Mouse (Mus musculus) MEL (cell line): Measurements from ENCODE around the gene Cwc22. TPM values are rescaled to one million over a fixed set of nuclear protein-coding genes. Genes with fewer than 3 reads are reported as not detected.

Experiments
- DNase-seq: peaks from one replicate; pipeline ENCODE4 v3.0.0; 2011; ENCODE audit warnings: low read depth, low spot score
- H3K27ac ChIP-seq: 2 replicates; pipeline ENCODE4 v1.5.1; 2012; ENCODE audit warnings: low read depth, mild to moderate bottlenecking, control low read depth, low read length, moderate library complexity; ENCODE audit not compliant: control insufficient read depth
- H3K27me3 ChIP-seq, 2 experiments: fragments of 150-350 bp in 1 of 2; sonication (generic) in 1 of 2; 2 replicates each; pipeline ENCODE4 v1.6.1; 2012; ENCODE audit warnings: low read length in 2 of 2, mild to moderate bottlenecking in 2 of 2, improper control_type of control experiment in 1 of 2, moderate library complexity in 1 of 2; ENCODE audit not compliant: insufficient read depth in 2 of 2, control insufficient read depth in 1 of 2
- H3K36me3 ChIP-seq, 2 experiments: 2 replicates each; pipeline ENCODE4 v1.6.1; 2012 to 2014; ENCODE audit warnings: low read length in 2 of 2, improper control_type of control experiment in 1 of 2, inconsistent platforms in 1 of 2, mild to moderate bottlenecking in 1 of 2; ENCODE audit not compliant: insufficient read depth in 2 of 2, control insufficient read depth in 1 of 2
- H3K4me1 ChIP-seq, 2 experiments: fragments of 150-350 bp in 1 of 2; sonication (generic) in 1 of 2; 2 replicates each; pipeline ENCODE4 v1.6.1; 2012; ENCODE audit warnings: low read length in 2 of 2, improper control_type of control experiment in 1 of 2, mild to moderate bottlenecking in 1 of 2; ENCODE audit not compliant: insufficient read depth in 2 of 2, control insufficient read depth in 1 of 2
- H3K4me3 ChIP-seq, 2 experiments: fragments of 150-350 bp in 1 of 2; sonication (generic) in 1 of 2; 2 replicates each; pipeline ENCODE4 v1.5.1; 2012; ENCODE audit warnings: low read depth in 2 of 2, low read length in 2 of 2, mild to moderate bottlenecking in 2 of 2, moderate library complexity in 2 of 2, control low read depth in 1 of 2, improper control_type of control experiment in 1 of 2; ENCODE audit not compliant: control insufficient read depth in 1 of 2, insufficient read depth in 1 of 2
- H3K79me2 ChIP-seq: 2 replicates; pipeline ENCODE4 v1.6.1; 2012; ENCODE audit warnings: mild to moderate bottlenecking, low read length, moderate library complexity; ENCODE audit not compliant: control insufficient read depth, poor library complexity, insufficient read depth
- H3K9ac ChIP-seq: 2 replicates; pipeline ENCODE4 v1.6.1; 2012; ENCODE audit warnings: low read depth, mild to moderate bottlenecking, control low read depth, low read length, moderate library complexity; ENCODE audit not compliant: control insufficient read depth, poor library complexity, severe bottlenecking
- H3K9me3 ChIP-seq: fragments of 150-350 bp; sonication (generic); replicated peaks from 2 replicates; pipeline ENCODE4 v1.6.1; 2012; ENCODE audit warnings: mild to moderate bottlenecking, low read length, improper control_type of control experiment, moderate library complexity; ENCODE audit not compliant: insufficient read depth
- CHD1 ChIP-seq: IDR thresholded peaks from 2 replicates; pipeline ENCODE4 v1.6.1; 2012; ENCODE audit warnings: low read depth, mild to moderate bottlenecking, inconsistent platforms, low read length, improper control_type of control experiment
- CTCF ChIP-seq, 3 experiments: IDR thresholded peaks in 2 of 3; conservative IDR thresholded peaks in 1 of 3; 2 replicates each; pipeline ENCODE4 v1.5.1; 2011 to 2012; ENCODE audit warnings: low read length in 3 of 3, low read depth in 2 of 3, mild to moderate bottlenecking in 2 of 3, improper control_type of control experiment in 1 of 3, inconsistent platforms in 1 of 3, mixed read lengths in 1 of 3, moderate library complexity in 1 of 3; ENCODE audit not compliant: control insufficient read depth in 1 of 3, insufficient read depth in 1 of 3, poor library complexity in 1 of 3, severe bottlenecking in 1 of 3
- E2F4 ChIP-seq: IDR thresholded peaks from 2 replicates; pipeline ENCODE4 v1.6.1; 2011; ENCODE audit warnings: low read depth, low read length, improper control_type of control experiment, borderline replicate concordance
- ETS1 ChIP-seq: IDR thresholded peaks from 2 replicates; pipeline ENCODE4 v1.6.1; 2012; ENCODE audit warnings: low read depth, mild to moderate bottlenecking, inconsistent platforms, low read length, improper control_type of control experiment, moderate library complexity
- KAT2A ChIP-seq: conservative IDR thresholded peaks from 2 replicates; pipeline ENCODE4 v1.6.1; 2012; ENCODE audit warnings: low read depth, low read length, improper control_type of control experiment, inconsistent platforms
- MAX ChIP-seq: IDR thresholded peaks from 2 replicates; pipeline ENCODE4 v1.6.1; 2011; ENCODE audit warnings: low read length, improper control_type of control experiment
- MAZ ChIP-seq: IDR thresholded peaks from 2 replicates; pipeline ENCODE4 v1.6.1; 2012; ENCODE audit warnings: low read depth, mild to moderate bottlenecking, inconsistent platforms, low read length, improper control_type of control experiment
- MXI1 ChIP-seq: IDR thresholded peaks from 2 replicates; pipeline ENCODE4 v1.6.1; 2011; ENCODE audit warnings: mild to moderate bottlenecking, low read depth, low read length, improper control_type of control experiment
- NELFE ChIP-seq: IDR thresholded peaks from 2 replicates; pipeline ENCODE4 v1.6.1; 2011; ENCODE audit warnings: low read depth, low read length, improper control_type of control experiment
- POLR2A ChIP-seq, 2 experiments: IDR thresholded peaks; 2 replicates each; pipeline ENCODE4 v1.6.1; 2011 to 2012; ENCODE audit warnings: low read length in 2 of 2, mild to moderate bottlenecking in 2 of 2, control low read depth in 1 of 2, improper control_type of control experiment in 1 of 2, low read depth in 1 of 2, moderate library complexity in 1 of 2; ENCODE audit not compliant: control insufficient read depth in 1 of 2, insufficient read depth in 1 of 2, poor library complexity in 1 of 2
- POLR2AphosphoS5 ChIP-seq: IDR thresholded peaks from 2 replicates; pipeline ENCODE4 v1.6.1; 2012; ENCODE audit warnings: low read depth, borderline replicate concordance, mild to moderate bottlenecking, inconsistent platforms, low read length, moderate library complexity, mixed read lengths
- RAD21 ChIP-seq: IDR thresholded peaks from 2 replicates; pipeline ENCODE4 v1.6.1; 2011; ENCODE audit warnings: mild to moderate bottlenecking, low read depth, low read length, improper control_type of control experiment
- RCOR1 ChIP-seq: IDR thresholded peaks from 2 replicates; pipeline ENCODE4 v1.6.1; 2012; ENCODE audit warnings: low read depth, mild to moderate bottlenecking, inconsistent platforms, low read length, improper control_type of control experiment
- SIN3A ChIP-seq: IDR thresholded peaks from 2 replicates; pipeline ENCODE4 v1.6.1; 2012; ENCODE audit warnings: low read length, improper control_type of control experiment, inconsistent platforms
- SMC3 ChIP-seq: IDR thresholded peaks from 2 replicates; pipeline ENCODE4 v1.6.1; 2011; ENCODE audit warnings: low read depth, low read length, improper control_type of control experiment
- TBP ChIP-seq: IDR thresholded peaks from 2 replicates; pipeline ENCODE4 v1.8.0; 2011; ENCODE audit warnings: low read depth, low read length, improper control_type of control experiment
- TCF12 ChIP-seq: IDR thresholded peaks from 2 replicates; pipeline ENCODE4 v1.6.1; 2014; ENCODE audit warnings: low read depth, mild to moderate bottlenecking, inconsistent platforms, low read length, improper control_type of control experiment, moderate library complexity
- UBTF ChIP-seq: IDR thresholded peaks from 2 replicates; pipeline ENCODE4 v1.6.1; 2012; ENCODE audit warnings: low read depth, mild to moderate bottlenecking, inconsistent platforms, low read length, improper control_type of control experiment, moderate library complexity, borderline replicate concordance; ENCODE audit not compliant: insufficient read depth
- ZC3H11A ChIP-seq: IDR thresholded peaks from 2 replicates; pipeline ENCODE4 v1.6.1; 2012; ENCODE audit warnings: low read depth, mild to moderate bottlenecking, inconsistent platforms, low read length, improper control_type of control experiment
- ZMIZ1 ChIP-seq: IDR thresholded peaks from 2 replicates; pipeline ENCODE4 v1.6.1; 2012; ENCODE audit warnings: low read depth, mild to moderate bottlenecking, inconsistent platforms, low read length, improper control_type of control experiment, moderate library complexity
- ZNF384 ChIP-seq: IDR thresholded peaks from 2 replicates; pipeline ENCODE4 v1.6.1; 2012; ENCODE audit warnings: low read depth, mild to moderate bottlenecking, inconsistent platforms, low read length, improper control_type of control experiment
- polyA plus RNA-seq, 2 experiments: library from polyadenylated mRNA; stranded (reverse) in 1 of 2; unstranded in 1 of 2; fragments of >175 nt in 1 of 2; fragments of >200 nt in 1 of 2; gene quantifications; 2 replicates each; pipeline versions ENCODE4 v1.2.1 to v1.2.4; 2012; ENCODE audit warnings: low replicate concordance in 2 of 2, low read depth in 1 of 2; ENCODE audit not compliant: insufficient read length in 2 of 2, insufficient read depth in 1 of 2, missing spikeins in 1 of 2
- total RNA-seq: library from RNA; depleted of rRNA; stranded (reverse); fragments of 300-350 nt; gene quantifications from 2 replicates; pipeline ENCODE4 v1.2.3, GENCODE M21; 2012

Cwc22 gene
- total and polyA plus RNA-seq, 3 experiments: 54.0 to 72.7 TPM; not detected in 1

- Histone ChIP-seq H3K4me1 (no peaks in the 10 kb centered on the region), H3K27ac (no peak overlapping the region), H3K9ac (no peak overlapping the region), H3K4me3 (no peak overlapping the region), H3K9me3 (no peaks in the 10 kb centered on the region), H3K27me3 (no peaks in the 10 kb centered on the region), H3K36me3 (no peaks in the 10 kb centered on the region), H3K79me2 (no peaks in the 10 kb centered on the region)
- no peak for DNase-seq
- TF ChIP-seq MAZ (no peak), ZNF384 (no peak), TBP (no peak), ETS1 (no peak)
Observed at GRCm38 (mm10) chr2:77889401-77889800, 56.8 kb downstream of the Cwc22 start.

DNA sequence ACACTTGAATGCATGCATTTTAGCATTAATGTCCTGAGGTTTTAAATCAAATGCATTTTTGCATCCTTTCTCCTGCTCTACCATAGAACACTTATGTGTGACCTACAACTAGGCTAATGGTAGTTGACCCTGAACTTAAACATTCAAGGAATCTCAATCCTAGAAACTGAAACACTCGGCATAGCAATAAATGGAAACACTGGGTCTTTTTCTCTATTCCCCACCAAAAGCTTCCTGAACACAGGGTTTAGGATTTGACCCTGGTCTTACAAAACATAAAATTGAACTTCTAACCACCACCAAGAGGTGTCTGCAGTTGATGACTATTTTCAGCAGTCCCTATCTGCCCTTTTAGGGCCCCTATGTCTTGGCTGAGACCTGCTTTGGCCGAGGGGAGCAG is 57.3 kb downstream of the Cwc22 start:
- Histone ChIP-seq H3K79me2 (no peaks in the 10 kb centered on the region), H3K27ac (no peak overlapping the region), H3K9me3 (no peaks in the 10 kb centered on the region), H3K9ac (no peak overlapping the region), H3K36me3 (no peaks in the 10 kb centered on the region), H3K4me1 (no peaks in the 10 kb centered on the region), H3K4me3 (no peak overlapping the region), H3K27me3 (no peaks in the 10 kb centered on the region)
- no peak for DNase-seq
- TF ChIP-seq RAD21: no peak
- no peak for TF ChIP-seq POLR2AphosphoS5
- no peak for TF ChIP-seq MAZ
- TF ChIP-seq RCOR1: no peak
- TF ChIP-seq ZC3H11A: no peak
- no peak for TF ChIP-seq SMC3
- TF ChIP-seq E2F4: no peak
- no peak for TF ChIP-seq SIN3A
- TF ChIP-seq POLR2A (IDR thresholded peaks at IDR 0.05; ENCODE audit: control insufficient read depth in 1 of 2, insufficient read depth in 1 of 2, low read depth in 1 of 2, low read length in 2 of 2, poor library complexity in 1 of 2): no peak

- TF ChIP-seq ZC3H11A (no peak), UBTF (no peak), CHD1 (no peak), TCF12 (no peak), ZMIZ1 (no peak), POLR2A (IDR thresholded peaks at IDR 0.05; ENCODE audit: control insufficient read depth in 1 of 2, insufficient read depth in 1 of 2, low read depth in 1 of 2, low read length in 2 of 2, poor library complexity in 1 of 2) (no peak), KAT2A (no peak), MXI1 (no peak), MAX (no peak), MAZ (no peak), SMC3 (no peak), CTCF (IDR thresholded peaks at IDR 0.05 in 2 of 3, conservative IDR thresholded peaks at IDR 0.05 in 1 of 3; ENCODE audit: control insufficient read depth in 1 of 3, insufficient read depth in 1 of 3, low read depth in 2 of 3, low read length in 3 of 3, poor library complexity in 1 of 3, severe bottlenecking in 1 of 3) (no peak), SIN3A (no peak), NELFE (no peak), TBP (no peak)
Observed at GRCm38 (mm10) chr2:77888056-77888455, 58.1 kb downstream of the Cwc22 start.

More at GRCm38 (mm10) chr2:77888056-77888455, 58.1 kb downstream of the Cwc22 start:
- Histone ChIP-seq H3K36me3 (no peaks in the 10 kb centered on the region), H3K9me3 (no peaks in the 10 kb centered on the region), H3K4me3 (no peak overlapping the region), H3K4me1 (no peaks in the 10 kb centered on the region), H3K27me3 (no peaks in the 10 kb centered on the region), H3K79me2 (no peaks in the 10 kb centered on the region), H3K9ac (no peak overlapping the region), H3K27ac (no peak overlapping the region)
- DNase-seq: no peak
